ENCODE assay signal across 8 mouse cellular contexts in genomic region chr2:174295900-174296465, GRCm38 (mm10). TPM values are rescaled to one million over a fixed set of nuclear protein-coding genes. Genes with fewer than 3 reads are reported as not detected.
DNase-seq lines count a peak whose midpoint lies in the region; ATAC-seq lines count a peak whose summit lies in the region.

No protein-coding gene starts in this region.

- 50% methylated on average over 29 of the region's 29 CpGs for WGBS in heart, embryonic 15.5 days
- WGBS in hindbrain, embryonic 13.5 days = 56% methylated on average over 29 of the region's 29 CpGs
- 44% methylated on average over 29 of the region's 29 CpGs for WGBS in midbrain, embryonic 13.5 days

- H3K36me3 ChIP-seq in heart, embryonic 15.5 days = no peaks in the 10 kb centered on the region
- H3K36me3 ChIP-seq in hindbrain, embryonic 13.5 days = peaks cover 13% of the 10 kb centered on the region
- no peaks in the 10 kb centered on the region for H3K36me3 ChIP-seq in midbrain, embryonic 13.5 days

- H3K9ac ChIP-seq in heart, embryonic 15.5 days = peak overlapping the region; percentile 18; the same call in 1 of the 2 replicates
- peak overlapping the region; percentile 15; the same call in 1 of the 2 replicates for H3K9ac ChIP-seq in hindbrain, embryonic 13.5 days
- peak overlapping the region; percentile 5; the same call in 1 of the 2 replicates for H3K9ac ChIP-seq in midbrain, embryonic 13.5 days (replicated peaks)

- ATAC-seq in heart, embryonic 15.5 days (replicated peaks; ENCODE audit: insufficient number of reproducible peaks, insufficient read depth, low FRiP score, low read depth) = no peak
- ATAC-seq in hindbrain, embryonic 13.5 days (ENCODE audit: low FRiP score) = no peak
- ATAC-seq in midbrain, embryonic 13.5 days = no peak; the same call in 1 of the 2 replicates

- peak overlapping the region; percentile 59 for H3K4me3 ChIP-seq in heart, embryonic 15.5 days
- H3K4me3 ChIP-seq in hindbrain, embryonic 13.5 days = peak overlapping the region; percentile 64
- H3K4me3 ChIP-seq in midbrain, embryonic 13.5 days (replicated peaks) = peak overlapping the region; percentile 70

- peaks cover 39% of the 10 kb centered on the region for H3K27me3 ChIP-seq in heart, embryonic 15.5 days
- H3K27me3 ChIP-seq in hindbrain, embryonic 13.5 days = peaks cover 46% of the 10 kb centered on the region
- H3K27me3 ChIP-seq in midbrain, embryonic 13.5 days = peaks cover 42% of the 10 kb centered on the region

- H3K9me3 ChIP-seq in heart, embryonic 15.5 days (replicated peaks) = peaks cover 18% of the 10 kb centered on the region
- H3K9me3 ChIP-seq in hindbrain, embryonic 13.5 days = peaks cover 59% of the 10 kb centered on the region
- H3K9me3 ChIP-seq in midbrain, embryonic 13.5 days = peaks cover 65% of the 10 kb centered on the region

- H3K4me1 ChIP-seq in heart, embryonic 15.5 days (replicated peaks) = peaks cover 53% of the 10 kb centered on the region
- peaks cover 64% of the 10 kb centered on the region for H3K4me1 ChIP-seq in hindbrain, embryonic 13.5 days (replicated peaks)
- H3K4me1 ChIP-seq in midbrain, embryonic 13.5 days (replicated peaks) = peaks cover 60% of the 10 kb centered on the region

- no peak for DNase-seq in heart, adult 9 months (ENCODE audit: low spot score in 2 of 2)
- peak; percentile 39 for DNase-seq in NIH3T3 (ENCODE audit: low read depth)
- DNase-seq in left cerebral cortex, adult 11 months (ENCODE audit: low spot score) = no peak
- DNase-seq in layer of hippocampus, adult 9-11 months = no peak
- no peak for DNase-seq in layer of hippocampus, adult 18-20 months (ENCODE audit: low spot score in 2 of 2)

- H3K4me2 ChIP-seq in heart, embryonic 15.5 days = peak overlapping the region; percentile 69
- H3K4me2 ChIP-seq in hindbrain, embryonic 13.5 days = peak overlapping the region; percentile 63
- peak overlapping the region; percentile 61 for H3K4me2 ChIP-seq in midbrain, embryonic 13.5 days (replicated peaks)

- peak overlapping the region; percentile 21; the same call in 1 of the 2 replicates for H3K27ac ChIP-seq in heart, embryonic 15.5 days
- H3K27ac ChIP-seq in hindbrain, embryonic 13.5 days = 0 out of 2 replicates have a peak overlapping the region, but pooled peaks have one; percentile 23
- peak overlapping the region; percentile 44; the same call in 1 of the 2 replicates for H3K27ac ChIP-seq in midbrain, embryonic 13.5 days

RNA-seq across cellular contexts. Expression of gene Gnas, which starts 11.9 kb away (rescaled TPM):
- polyA plus RNA-seq in heart, embryonic 15.5 days (2015; fragmentation: Nextera tagmentation; extraction: Ambion mirVana) = 1,401 and 1,438 TPM in 2 replicates
- polyA plus RNA-seq in hindbrain, embryonic 13.5 days (2015; fragmentation: Nextera tagmentation; extraction: Ambion mirVana) = 1,452 and 1,516 TPM in 2 replicates
- 1,084 and 1,205 TPM in 2 replicates for polyA plus RNA-seq in midbrain, embryonic 13.5 days (2015; fragmentation: Nextera tagmentation; extraction: Ambion mirVana)
- total RNA-seq in layer of hippocampus, adult 18-20 months (2021) = 1,000 to 10,000 TPM; 1,915 to 1,929 TPM

RNA-seq across cellular contexts. Expression of gene Gm20721, which starts 50.5 kb away (rescaled TPM):
- 17.1 and 32.0 TPM in 2 replicates for polyA plus RNA-seq in heart, embryonic 15.5 days (2015; fragmentation: Nextera tagmentation; extraction: Ambion mirVana)
- 13.1 and 13.9 TPM in 2 replicates for polyA plus RNA-seq in hindbrain, embryonic 13.5 days (2015; fragmentation: Nextera tagmentation; extraction: Ambion mirVana)
- polyA plus RNA-seq in midbrain, embryonic 13.5 days (2015; fragmentation: Nextera tagmentation; extraction: Ambion mirVana) = 8.8 and 10.5 TPM in 2 replicates
- total RNA-seq in layer of hippocampus, adult 18-20 months (2021) = 1 to 10 TPM; 3.1 to 3.2 TPM
